Mouse (Mus musculus): ENCODE measurements around the gene Hist1h1d.
"Not testable (repeated sequence)": the region's sequence is repeated elsewhere in the genome, so short reads cannot be mapped to it uniquely, and the experiment has no call there.

Hist1h1d gene

GRCm38 (mm10) chr13:23532262-23533075, 20.6 kb upstream of the Hist1h1d start:
- no peaks in the 10 kb centered on the region for H3K9me3 ChIP-seq (ENCODE audit: low read length)
- H3K4me3 ChIP-seq (replicated peaks; ENCODE audit: low read length) = peak overlapping the region; percentile 83
- H3K4me1 ChIP-seq (replicated peaks; ENCODE audit: low read depth, low read length) = peaks cover 31% of the 10 kb centered on the region
- no peaks in the 10 kb centered on the region for H3K27me3 ChIP-seq (ENCODE audit: insufficient read depth, low read length)
- no peaks in the 10 kb centered on the region; the same call in 1 of the 2 replicates for H3K36me3 ChIP-seq (ENCODE audit: insufficient read depth, low read length)
- TF ChIP-seq NANOG (IDR thresholded peaks at IDR 0.05; ENCODE audit: borderline replicate concordance, low read length) (no peak), POU5F1 (IDR thresholded peaks at IDR 0.05; ENCODE audit: borderline replicate concordance, low read length) (no peak), CTCF (conservative IDR thresholded peaks at IDR 0.05; ENCODE audit: low read length) (no peak)

GRCm38 (mm10) chr13:23533560-23534367, 19.3 kb upstream of the Hist1h1d start, which contains the start of gene Hist1h2af:
Gene Hist1h2af, plus strand, starts transcription at chr13:23533906.
- not testable (repeated sequence) for H3K27me3 ChIP-seq (ENCODE audit: insufficient read depth, low read length); H3K36me3 ChIP-seq (ENCODE audit: insufficient read depth, low read length); H3K9me3 ChIP-seq (ENCODE audit: low read length)
- Histone ChIP-seq H3K4me1 (replicated peaks; ENCODE audit: low read depth, low read length) (peaks cover 37% of the 10 kb centered on the region), H3K4me3 (replicated peaks; ENCODE audit: low read length) (peak within 1 kb of the TSS; percentile 83)

- peak overlapping the region; percentile 83 for H3K4me3 ChIP-seq (replicated peaks; ENCODE audit: low read length)
- no peaks in the 10 kb centered on the region; the same call in 1 of the 2 replicates for H3K36me3 ChIP-seq (ENCODE audit: insufficient read depth, low read length)
- H3K4me1 ChIP-seq (replicated peaks; ENCODE audit: low read depth, low read length) = peaks cover 37% of the 10 kb centered on the region
- TF ChIP-seq CTCF (conservative IDR thresholded peaks at IDR 0.05; ENCODE audit: low read length) (no peak), POU5F1 (IDR thresholded peaks at IDR 0.05; ENCODE audit: borderline replicate concordance, low read length) (no peak), NANOG (IDR thresholded peaks at IDR 0.05; ENCODE audit: borderline replicate concordance, low read length) (no peak)
- no peaks in the 10 kb centered on the region for H3K9me3 ChIP-seq (ENCODE audit: low read length)
- H3K27me3 ChIP-seq (ENCODE audit: insufficient read depth, low read length) = no peaks in the 10 kb centered on the region
Measured at GRCm38 (mm10) chr13:23534368-23535131, 18.5 kb upstream of the Hist1h1d start.

- not testable (repeated sequence) for H3K36me3 ChIP-seq (ENCODE audit: insufficient read depth, low read length); H3K9me3 ChIP-seq (ENCODE audit: low read length); H3K27me3 ChIP-seq (ENCODE audit: insufficient read depth, low read length)
- H3K4me1 ChIP-seq (replicated peaks; ENCODE audit: low read depth, low read length) = peaks cover 37% of the 10 kb centered on the region
- H3K4me3 ChIP-seq (replicated peaks; ENCODE audit: low read length) = peak within 1 kb of the TSS; percentile 83
Measured at GRCm38 (mm10) chr13:23535137-23536075, 17.7 kb upstream of the Hist1h1d start, which contains the start of gene Hist1h3g. Gene Hist1h3g, plus strand, starts transcription at chr13:23535422.

- no peak for TF ChIP-seq POU5F1 (IDR thresholded peaks at IDR 0.05; ENCODE audit: borderline replicate concordance, low read length)
- no peak for TF ChIP-seq CTCF (conservative IDR thresholded peaks at IDR 0.05; ENCODE audit: low read length)
- TF ChIP-seq NANOG (IDR thresholded peaks at IDR 0.05; ENCODE audit: borderline replicate concordance, low read length) = no peak
Measured at GRCm38 (mm10) chr13:23536076-23536822, 16.8 kb upstream of the Hist1h1d start.

GRCm38 (mm10) chr13:23537006-23537710, 15.9 kb upstream of the Hist1h1d start:
- peaks cover 35% of the 10 kb centered on the region for H3K4me1 ChIP-seq (replicated peaks; ENCODE audit: low read depth, low read length)
- no peak overlapping the region; the same call in 1 of the 2 replicates for H3K4me3 ChIP-seq (replicated peaks; ENCODE audit: low read length)
- H3K36me3 ChIP-seq (ENCODE audit: insufficient read depth, low read length) = no peaks in the 10 kb centered on the region; the same call in 1 of the 2 replicates
- TF ChIP-seq CTCF (conservative IDR thresholded peaks at IDR 0.05; ENCODE audit: low read length) (no peak), POU5F1 (IDR thresholded peaks at IDR 0.05; ENCODE audit: borderline replicate concordance, low read length) (no peak), NANOG (IDR thresholded peaks at IDR 0.05; ENCODE audit: borderline replicate concordance, low read length) (no peak)
- no peaks in the 10 kb centered on the region for H3K9me3 ChIP-seq (ENCODE audit: low read length)
- no peaks in the 10 kb centered on the region for H3K27me3 ChIP-seq (ENCODE audit: insufficient read depth, low read length)

More at GRCm38 (mm10) chr13:23536076-23536822, 16.8 kb upstream of the Hist1h1d start:
- H3K9me3 ChIP-seq (ENCODE audit: low read length) = no peaks in the 10 kb centered on the region
- no peaks in the 10 kb centered on the region; the same call in 1 of the 2 replicates for H3K36me3 ChIP-seq (ENCODE audit: insufficient read depth, low read length)
- H3K4me1 ChIP-seq (replicated peaks; ENCODE audit: low read depth, low read length) = peaks cover 37% of the 10 kb centered on the region
- no peaks in the 10 kb centered on the region for H3K27me3 ChIP-seq (ENCODE audit: insufficient read depth, low read length)
- H3K4me3 ChIP-seq (replicated peaks; ENCODE audit: low read length) = peak overlapping the region; percentile 83

All from E14TG2a.4 (cell line).